Mouse (Mus musculus) adrenal gland, adult 2 months (tissue): Measurements from ENCODE around the gene Hoxd10. TPM values are rescaled to one million over a fixed set of nuclear protein-coding genes. Genes with fewer than 3 reads are reported as not detected.

Source experiments
- DNase-seq: peaks from one replicate; pipeline ENCODE4 v3.0.0; 2021
- polyA plus RNA-seq: library from polyadenylated mRNA; depleted of rRNA; stranded (reverse); fragments of >200 nt; gene quantifications from 2 replicates; pipeline ENCODE4 v1.2.3, GENCODE M21; 2012
- total RNA-seq, 2 experiments: library from RNA; stranded (reverse); gene quantifications; 2 replicates each; pipeline ENCODE4 v1.2.3; 2021

Hoxd10 gene
- total and polyA plus RNA-seq, 3 experiments, result not detected

DNA sequence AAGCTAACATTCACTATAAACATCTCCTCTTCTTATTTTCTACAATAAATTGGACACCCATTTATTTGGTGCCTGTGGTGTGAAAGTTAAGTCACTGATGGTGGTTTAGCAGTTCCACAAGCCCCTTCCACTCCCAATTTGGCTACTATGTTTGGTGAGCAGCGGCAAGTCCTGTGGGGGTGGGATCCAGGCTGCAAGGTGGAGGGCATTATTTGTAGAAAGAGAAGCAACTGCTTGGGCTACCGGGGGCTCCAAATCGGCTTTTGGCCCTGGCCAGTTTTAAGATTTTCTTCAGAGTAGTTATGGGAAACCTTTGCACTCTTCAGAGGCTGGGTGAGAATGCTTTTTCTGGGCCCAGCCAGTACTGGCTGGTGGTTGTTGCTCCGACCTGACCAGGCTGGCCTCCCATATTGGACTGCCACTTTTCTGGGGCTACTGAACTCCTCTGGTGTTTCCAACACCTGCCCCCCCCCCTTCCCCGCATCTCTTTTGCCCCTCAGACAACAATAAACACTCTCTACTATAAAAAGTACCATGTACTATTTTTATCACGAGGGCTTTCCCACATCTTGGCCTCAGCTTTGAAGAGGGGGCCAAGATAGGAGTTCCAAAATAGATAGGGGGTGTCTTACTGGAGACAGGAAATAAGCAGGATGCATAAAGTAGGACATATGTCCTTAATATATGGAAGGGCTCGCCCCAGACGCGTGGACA is 40.2 kb downstream of the Hoxd10 start:
- no peak for DNase-seq

- DNase-seq, result no peak
Observed at GRCm38 (mm10) chr2:74732513-74733316, 41.0 kb downstream of the Hoxd10 start.

GRCm38 (mm10) chr2:74733317-74733661 is 41.6 kb downstream of the Hoxd10 start:
- no peak for DNase-seq

GRCm38 (mm10) chr2:74733765-74734164 is 42.0 kb downstream of the Hoxd10 start:
- no peak for DNase-seq

DNA sequence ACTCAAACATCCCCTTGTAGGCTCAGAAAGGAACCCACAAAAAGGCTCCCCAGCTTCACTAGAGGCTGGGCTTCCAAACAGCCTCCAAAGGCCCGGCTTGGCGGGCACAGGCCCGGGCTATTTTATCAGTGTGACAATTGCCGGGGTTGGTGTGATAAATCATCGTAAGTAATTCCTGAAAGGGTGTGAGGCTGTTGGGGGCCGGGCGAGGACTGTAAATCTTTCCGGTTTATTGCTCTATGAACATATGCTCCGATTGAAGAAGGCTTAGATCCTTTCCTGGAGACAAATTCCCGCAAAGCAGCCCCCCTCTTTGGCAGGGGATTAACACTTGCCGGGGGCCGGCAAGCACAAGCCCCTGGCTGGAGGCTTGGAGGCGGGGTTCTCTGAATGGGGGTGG is 42.7 kb downstream of the Hoxd10 start:
- no peak for DNase-seq

GRCm38 (mm10) chr2:74734996-74735811 is 43.5 kb downstream of the Hoxd10 start:
- DNase-seq, result no peak

DNA sequence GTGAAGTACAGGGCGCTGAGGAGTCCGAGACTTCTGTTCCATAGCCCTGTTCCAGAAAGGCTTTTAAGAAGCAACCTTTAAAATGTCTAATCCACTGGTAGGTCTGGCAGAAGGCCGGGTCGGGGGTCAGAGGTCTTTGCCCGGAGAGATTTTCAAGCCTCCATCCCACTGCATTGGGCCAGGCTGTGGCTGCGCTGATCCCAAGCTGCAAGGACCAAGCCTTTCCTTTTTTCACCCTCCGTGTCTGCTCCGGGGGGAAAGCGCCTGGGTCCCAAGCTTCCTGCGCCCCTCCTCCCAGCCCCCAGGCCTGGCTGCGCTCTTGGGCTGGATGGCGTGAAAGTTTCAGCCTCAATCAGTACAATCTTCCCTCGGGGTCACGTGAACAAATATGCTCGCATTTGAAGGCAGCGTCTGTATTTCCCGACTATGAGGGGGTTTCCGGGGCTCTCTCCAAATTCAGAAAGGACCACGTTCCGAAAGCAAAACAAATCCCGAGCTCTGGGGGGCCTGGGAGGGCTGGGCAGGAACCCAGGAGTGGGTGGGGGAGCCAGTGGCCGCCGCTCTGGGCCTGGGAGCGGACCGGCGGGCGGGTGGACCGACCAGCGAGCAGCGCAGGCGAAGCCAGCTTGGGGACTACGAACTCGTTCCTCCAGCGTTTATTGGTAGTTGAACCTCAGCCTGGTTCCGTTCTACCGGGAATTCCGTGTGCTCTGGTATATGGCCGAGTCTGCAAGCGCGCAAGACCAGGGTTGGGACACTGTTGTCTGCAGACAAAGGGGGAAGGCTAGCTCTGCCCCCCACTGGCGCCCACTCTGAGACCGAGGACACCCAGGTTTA is 44.3 kb downstream of the Hoxd10 start:
- no peak for DNase-seq

DNA sequence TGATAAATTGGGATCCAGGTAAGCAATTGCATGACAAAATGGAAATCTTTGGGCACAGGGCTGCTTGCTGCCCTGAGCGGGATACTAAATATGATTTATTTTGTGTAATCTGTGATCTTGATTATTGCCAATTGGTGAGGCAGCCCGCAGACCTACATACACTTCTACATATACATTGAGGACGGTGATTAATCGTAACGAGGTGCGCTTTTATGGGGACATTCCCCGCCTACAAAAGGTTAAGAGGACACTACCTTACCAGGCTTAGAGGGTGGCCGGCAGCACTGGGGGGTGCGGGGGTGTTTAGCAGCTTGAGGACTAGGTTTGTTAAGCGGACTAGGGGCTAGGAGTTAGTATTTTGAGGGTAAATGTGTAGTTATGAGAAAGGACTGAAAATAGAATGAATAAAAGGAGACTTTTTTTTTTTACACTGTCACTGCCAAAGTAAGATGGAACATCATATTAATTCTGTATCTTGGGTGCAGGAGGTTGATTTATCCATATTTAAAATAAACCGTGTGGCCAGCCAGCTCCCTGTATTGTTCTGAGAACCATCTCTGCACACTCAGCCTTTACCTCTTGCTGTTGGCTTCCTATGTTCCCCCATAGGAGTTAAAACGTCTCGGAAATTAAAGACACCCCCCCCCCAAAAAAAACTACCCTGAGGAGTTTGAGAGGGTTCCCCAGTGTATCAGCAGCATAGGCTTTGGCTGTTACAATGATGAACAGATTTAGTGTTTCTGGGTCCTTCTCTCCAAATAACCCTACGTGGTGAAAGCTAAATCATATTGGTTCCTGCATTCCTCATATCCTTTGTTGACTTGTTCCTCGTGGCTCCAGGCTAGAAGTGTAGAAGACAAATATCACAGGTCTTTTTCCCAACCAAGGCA is 45.2 kb downstream of the Hoxd10 start:
- no peak for DNase-seq

DNA sequence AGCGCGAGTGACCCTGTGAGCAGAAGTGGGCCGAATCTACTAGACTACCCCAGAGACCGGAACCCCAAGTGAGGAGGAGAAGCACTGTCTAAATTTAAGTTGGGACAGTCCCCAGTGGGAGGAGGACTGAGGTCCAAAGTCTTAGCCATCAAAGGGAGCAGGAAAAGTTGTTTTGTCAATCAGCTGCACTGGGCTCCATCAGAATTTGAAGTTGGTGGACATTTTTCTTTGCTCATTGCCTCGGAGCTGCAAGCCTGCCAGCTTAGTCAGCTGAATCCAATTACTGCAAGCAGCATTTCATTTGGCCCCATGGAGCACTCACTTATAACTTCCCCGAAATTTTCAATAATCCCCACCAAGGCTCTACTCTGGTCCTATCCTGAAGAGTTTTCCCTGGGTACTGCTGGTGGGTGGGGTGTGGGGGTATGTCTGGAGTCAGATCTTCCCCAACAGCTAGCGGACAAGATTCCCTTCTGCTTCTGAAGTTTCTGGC is 45.9 kb downstream of the Hoxd10 start:
- DNase-seq, result no peak

DNA sequence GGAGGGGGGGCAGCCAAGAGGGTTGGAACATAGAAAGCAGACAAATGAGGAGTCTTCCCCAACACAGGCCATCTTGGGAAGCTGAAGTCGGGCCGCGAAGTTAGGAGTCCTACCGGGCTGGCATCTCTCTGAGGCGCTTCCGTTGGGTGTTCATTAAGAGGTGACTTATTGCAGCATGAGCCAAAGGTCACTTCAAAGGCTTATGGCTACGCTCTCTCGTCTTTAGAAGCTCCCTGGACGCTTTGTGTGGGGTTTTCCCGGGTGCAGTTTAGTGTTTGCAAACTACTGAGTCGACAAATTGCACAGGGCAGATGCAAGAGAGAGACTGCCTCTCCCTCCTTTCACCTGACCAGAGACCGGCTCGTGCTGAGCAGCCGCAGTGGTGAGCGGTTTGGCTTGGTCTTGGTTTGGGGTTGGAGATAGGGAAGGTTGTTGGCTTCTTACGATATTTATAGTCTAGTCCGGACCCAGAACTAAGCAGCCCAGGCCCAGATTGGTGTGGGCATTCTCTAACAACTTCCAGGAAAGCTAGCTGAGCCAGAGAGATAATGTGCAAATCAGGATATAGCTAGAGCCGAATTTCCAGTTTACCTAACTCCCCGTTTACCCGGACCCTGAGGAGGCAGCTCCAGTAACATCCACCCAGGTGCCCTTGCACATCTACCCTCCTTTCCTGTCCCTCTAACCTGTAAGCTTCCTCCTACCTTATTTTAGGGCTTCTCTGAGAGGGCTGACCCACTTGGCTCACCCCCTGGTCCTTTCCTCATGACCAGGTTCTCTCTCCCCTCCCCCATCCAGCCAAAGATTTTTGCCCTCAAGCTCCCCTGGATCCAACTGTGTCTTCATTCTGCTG is 47.1 kb downstream of the Hoxd10 start:
- no peak for DNase-seq

DNA sequence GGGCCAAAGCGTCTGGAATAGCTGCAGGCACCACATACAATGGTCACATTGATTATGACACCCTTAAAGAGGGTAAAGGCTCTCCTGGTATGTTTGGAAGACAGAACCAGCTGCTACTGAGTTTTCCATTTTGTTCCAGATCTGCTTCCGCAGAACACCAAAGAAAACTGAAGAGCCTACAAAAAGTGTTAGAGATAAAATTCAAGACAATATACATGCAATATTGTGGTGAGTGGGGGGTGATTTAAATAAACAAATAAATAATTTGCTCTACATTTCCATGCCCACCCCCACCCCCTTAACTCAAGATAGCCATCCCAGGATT is 47.7 kb downstream of the Hoxd10 start:
- no peak for DNase-seq

- DNase-seq, result no peak
Observed at GRCm38 (mm10) chr2:74739869-74740268, 48.1 kb downstream of the Hoxd10 start.

DNA sequence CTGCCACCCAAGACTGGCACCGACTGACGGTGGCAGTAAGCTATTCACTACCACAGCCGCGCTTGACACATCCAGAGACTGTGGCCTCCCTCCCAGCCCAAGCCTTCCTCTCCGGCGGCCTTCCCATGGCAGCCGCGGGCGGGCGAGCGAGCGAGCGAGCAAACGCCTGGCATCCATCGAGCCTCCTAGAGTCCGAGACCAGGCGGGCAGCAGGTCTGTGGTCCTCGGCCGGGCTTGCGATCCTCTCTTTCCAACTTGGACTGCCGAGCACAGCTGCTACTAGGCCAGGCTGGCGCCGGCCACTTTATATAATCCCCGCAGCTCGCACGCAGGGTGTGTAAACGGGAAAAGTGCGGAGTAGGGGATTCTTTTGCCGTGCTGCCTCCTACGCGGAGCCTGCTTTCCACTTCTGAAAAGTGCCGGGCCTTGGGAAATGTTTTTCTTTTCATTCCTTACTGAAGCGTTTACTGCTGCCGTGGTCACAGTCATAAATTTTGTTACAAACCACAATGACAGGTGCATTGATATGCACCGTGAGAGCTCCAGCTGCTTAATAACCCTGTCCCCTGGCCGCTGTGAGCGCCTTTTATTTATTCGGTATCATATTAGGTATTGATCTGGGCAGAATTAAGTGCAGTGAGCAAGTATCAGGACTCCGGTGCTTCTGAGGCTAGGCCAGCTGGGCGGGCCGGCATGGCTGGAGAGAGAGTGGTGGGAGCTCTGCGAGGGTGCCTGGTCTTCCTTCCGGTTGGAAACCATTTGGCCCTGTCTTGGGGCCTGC is 48.8 kb downstream of the Hoxd10 start:
- peak; percentile 53 for DNase-seq

- no peak for DNase-seq
Observed at GRCm38 (mm10) chr2:74741252-74741978, 49.7 kb downstream of the Hoxd10 start.

DNA sequence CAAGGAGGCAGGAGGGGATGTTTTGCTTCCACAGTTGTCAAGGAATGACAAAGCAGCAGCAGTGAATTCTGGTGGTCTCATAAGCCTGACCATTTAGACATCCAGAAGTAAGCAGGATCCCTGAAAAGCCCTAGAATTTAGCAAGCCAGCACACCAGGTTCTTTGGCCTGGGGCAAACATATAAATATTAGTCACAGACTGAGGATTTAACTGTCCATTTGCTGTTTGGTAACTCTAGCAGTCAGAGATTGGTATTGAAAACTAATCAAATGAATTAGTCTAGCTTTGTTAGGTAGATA is 50.2 kb downstream of the Hoxd10 start:
- DNase-seq, result no peak
